Mouse (Mus musculus): ENCODE measurements around the gene Eva1c. TPM values are rescaled to one million over a fixed set of nuclear protein-coding genes. Genes with fewer than 3 reads are reported as not detected.
"Not testable (repeated sequence)": the region's sequence is repeated elsewhere in the genome, so short reads cannot be mapped to it uniquely, and the experiment has no call there.

The Eva1c gene
- total RNA-seq, 1 experiment from 2014 or later: not detected

DNA sequence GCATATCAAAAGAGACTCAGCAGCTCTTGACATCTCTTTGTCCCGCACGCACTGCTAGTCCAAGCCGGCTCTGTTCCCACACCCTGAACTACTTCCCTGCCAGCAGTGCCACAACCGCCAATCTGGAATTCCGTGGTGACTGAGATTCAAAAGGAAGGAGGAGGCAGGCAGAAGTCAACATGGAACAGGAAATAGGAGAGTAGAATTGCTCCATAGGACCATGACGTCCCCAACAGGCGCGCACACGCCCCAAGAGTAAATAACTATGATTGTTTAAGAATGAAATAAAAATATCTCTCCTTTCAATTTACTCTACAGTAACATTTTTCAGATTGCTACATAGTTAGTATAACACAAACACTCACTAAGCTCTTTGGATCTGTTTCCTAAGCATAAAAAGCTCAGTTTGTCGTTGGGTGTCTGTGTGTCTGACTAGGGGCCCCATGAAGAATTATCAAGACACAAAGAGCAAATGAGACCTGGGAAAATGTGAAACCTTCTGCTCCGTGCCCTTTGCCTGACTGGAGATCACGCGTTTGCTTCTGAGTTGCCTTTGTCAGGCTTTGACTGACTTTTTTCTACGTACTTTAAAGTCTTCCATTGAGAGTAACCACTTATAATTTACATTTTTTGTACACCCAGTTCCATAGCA, 5.3 kb upstream of the Eva1c start:
- no peak for ATAC-seq (replicated peaks in 1 of 2; ENCODE audit: insufficient read depth in 1 of 2, low FRiP score in 2 of 2, low TSS enrichment in 1 of 2, low read depth in 1 of 2, poor library complexity in 2 of 2, severe bottlenecking in 2 of 2)

DNA sequence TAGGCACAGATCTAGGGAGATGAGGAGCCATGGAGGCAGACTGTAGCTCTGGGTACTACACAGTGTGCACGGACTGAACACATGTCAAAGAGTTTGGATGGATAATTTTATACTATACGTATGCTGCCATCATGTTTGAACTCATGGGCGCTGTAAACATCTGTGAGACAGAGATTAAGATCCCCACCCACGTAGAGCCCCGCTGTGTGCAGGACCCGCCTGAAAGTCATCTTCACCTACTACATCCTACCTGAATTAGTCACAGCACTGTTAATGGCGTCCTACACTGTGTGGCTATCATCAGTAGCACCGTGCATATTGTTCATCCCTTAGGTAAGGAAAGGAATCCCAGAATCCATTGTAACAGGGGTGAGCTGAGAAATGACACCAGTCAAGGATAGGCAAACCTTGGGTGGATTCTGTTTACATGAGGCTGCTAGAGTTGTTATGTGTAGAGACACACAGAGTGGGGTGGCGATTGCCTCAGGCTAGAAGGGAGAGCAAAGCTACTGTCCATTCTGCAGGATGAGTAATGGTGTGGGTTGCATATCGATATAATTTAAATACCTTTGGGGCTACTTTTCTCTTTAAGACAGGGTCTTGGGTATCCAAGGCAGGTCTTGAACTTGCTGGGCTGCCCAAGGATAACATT, 4.1 kb upstream of the Eva1c start:
- no peak for ATAC-seq (replicated peaks in 1 of 2; ENCODE audit: insufficient read depth in 1 of 2, low FRiP score in 2 of 2, low TSS enrichment in 1 of 2, low read depth in 1 of 2, poor library complexity in 2 of 2, severe bottlenecking in 2 of 2)

DNA sequence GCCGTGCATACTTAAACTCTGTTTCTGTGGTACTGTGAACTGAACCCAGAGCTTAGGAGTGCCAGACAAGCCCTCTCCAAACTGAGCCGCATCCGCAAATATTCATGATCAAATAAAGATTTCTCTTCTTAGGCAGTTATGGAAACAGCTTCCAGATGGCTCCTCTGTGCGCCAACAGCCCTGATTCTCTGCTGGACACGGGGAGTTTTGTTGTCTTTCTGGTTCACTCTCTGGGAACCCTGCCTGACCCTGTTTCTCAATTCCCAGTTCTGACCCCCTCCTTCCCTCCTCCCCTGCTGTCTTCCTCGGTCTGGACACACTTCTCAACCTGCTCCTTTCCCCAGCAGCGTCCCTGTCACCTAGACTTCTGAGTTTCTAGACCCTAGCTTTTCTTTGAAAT, 3.5 kb upstream of the Eva1c start:
- no peak for ATAC-seq (replicated peaks in 1 of 2; ENCODE audit: insufficient read depth in 1 of 2, low FRiP score in 2 of 2, low TSS enrichment in 1 of 2, low read depth in 1 of 2, poor library complexity in 2 of 2, severe bottlenecking in 2 of 2)

DNA sequence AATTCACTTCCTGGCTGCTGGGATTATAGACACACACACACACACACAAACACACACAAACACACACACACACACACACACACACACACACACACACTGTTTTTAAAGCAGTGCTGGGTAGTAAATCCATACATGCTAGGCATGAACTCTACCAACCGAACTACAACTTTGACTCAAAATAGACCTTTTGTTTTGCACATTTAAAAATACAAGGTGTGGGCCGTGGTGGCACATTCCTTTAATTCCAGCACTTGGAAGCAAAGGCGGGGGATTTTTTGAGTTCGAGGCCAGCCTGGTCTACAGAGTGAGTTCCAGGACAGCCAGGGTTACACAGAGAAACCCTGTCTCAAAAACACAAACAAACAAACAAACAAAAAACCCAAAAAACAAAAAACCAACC, 2.5 kb upstream of the Eva1c start:
- ATAC-seq (replicated peaks in 1 of 2; ENCODE audit: insufficient read depth in 1 of 2, low FRiP score in 2 of 2, low TSS enrichment in 1 of 2, low read depth in 1 of 2, poor library complexity in 2 of 2, severe bottlenecking in 2 of 2): not testable (repeated sequence)

DNA sequence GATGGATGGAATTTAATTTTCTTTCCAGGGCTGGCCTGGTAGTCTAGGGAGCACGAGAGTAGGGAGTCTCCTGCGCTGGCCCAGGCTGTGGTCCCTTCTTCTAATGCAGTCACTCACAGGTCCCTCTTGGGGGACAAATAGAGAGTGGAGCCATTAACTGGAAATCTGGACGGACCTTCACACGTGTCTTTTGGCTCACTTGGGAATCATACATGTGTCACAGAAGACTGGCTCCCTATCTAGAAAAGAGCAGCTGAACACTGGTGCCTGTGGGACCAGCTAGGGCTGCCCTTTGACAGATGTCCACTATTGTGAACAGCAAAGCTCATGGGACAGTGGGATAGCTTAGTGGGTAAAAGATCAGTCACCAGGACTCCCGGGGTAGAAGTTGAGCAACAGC, 478 bp upstream of the Eva1c start:
- ATAC-seq (replicated peaks in 1 of 2; ENCODE audit: insufficient read depth in 1 of 2, low FRiP score in 2 of 2, low TSS enrichment in 1 of 2, low read depth in 1 of 2, poor library complexity in 2 of 2, severe bottlenecking in 2 of 2): no peak

DNA sequence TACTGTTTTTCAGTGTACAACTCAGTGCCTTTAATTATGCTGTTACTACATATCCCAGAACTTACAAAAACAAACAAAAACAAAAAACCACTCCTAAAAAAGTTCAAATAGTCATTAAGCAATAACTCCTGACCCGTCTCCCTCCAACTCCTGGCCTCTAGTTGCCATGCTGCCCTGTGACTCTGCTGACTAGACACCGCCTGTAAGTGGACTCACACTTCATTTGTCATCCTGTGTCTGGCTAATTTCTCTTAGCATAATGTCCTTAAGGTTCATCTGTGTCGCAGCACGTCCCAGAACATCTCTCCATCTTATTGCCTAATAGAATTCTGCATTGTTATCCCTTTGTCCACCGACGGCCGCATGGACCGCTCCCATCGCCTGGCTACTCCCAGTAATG, 979 bp downstream of the Eva1c start:
- ATAC-seq (replicated peaks in 1 of 2; ENCODE audit: insufficient read depth in 1 of 2, low FRiP score in 2 of 2, low TSS enrichment in 1 of 2, low read depth in 1 of 2, poor library complexity in 2 of 2, severe bottlenecking in 2 of 2): no peak

DNA sequence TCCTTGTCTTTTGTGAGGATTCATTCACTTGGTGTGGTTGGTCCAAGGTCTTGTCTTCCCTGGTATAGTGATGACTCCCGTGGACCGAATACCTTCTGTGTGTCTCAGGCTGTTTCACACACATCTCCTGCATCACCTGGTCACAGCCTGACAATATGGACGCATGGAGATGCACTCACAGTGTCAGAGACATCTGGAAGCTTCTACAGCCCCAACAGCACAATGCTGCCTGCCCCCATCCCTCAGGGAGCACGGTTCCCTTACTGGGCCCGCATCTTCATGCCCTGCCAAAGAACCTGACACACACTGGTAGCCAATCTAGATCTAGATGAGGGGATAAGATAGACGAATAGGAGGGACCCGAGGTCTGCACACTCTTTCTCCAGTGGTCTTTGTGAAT, 2.6 kb downstream of the Eva1c start:
- ATAC-seq (replicated peaks in 1 of 2; ENCODE audit: insufficient read depth in 1 of 2, low FRiP score in 2 of 2, low TSS enrichment in 1 of 2, low read depth in 1 of 2, poor library complexity in 2 of 2, severe bottlenecking in 2 of 2): no peak

DNA sequence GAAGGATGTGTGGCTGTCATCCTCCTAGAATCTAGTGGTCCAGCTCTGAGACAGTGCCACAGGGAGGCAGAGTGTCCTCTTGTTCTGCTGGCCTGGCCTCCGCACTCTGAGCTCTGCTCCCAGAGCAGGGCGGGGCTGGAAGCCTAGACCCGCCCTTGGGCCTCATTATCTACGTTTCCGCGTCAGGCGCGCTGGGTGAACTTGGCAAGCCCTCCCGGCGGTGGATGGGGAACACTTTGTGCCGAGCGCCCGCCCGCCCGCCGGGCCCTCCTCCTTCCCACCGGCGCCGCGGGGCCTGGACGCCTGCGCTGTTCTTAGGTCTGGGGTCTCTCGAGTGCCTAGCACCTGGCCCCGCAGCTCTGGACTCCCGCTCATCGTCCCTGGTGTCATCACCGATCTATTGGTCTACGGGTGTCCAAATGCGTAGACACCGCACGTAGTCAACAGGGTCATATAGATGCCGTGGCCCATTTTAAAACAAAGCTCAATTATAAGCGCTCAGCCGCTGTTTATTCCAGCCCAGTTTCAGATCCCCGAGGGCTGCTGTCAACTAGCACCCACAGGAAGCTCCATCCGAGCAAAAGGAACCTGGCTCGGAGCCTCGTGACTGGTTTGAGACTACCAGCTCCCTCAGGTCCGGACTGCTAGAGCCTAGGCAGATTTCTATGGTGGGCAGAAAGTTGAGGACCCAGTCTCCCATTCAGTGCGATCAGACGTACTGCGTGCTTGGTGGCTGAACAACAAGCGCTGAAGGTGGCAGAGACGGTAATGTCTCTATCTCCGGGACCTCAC, 3.6 kb downstream of the Eva1c start:
- peak; percentile 89 to 91 for ATAC-seq (replicated peaks in 1 of 2; ENCODE audit: insufficient read depth in 1 of 2, low FRiP score in 2 of 2, low TSS enrichment in 1 of 2, low read depth in 1 of 2, poor library complexity in 2 of 2, severe bottlenecking in 2 of 2)

DNA sequence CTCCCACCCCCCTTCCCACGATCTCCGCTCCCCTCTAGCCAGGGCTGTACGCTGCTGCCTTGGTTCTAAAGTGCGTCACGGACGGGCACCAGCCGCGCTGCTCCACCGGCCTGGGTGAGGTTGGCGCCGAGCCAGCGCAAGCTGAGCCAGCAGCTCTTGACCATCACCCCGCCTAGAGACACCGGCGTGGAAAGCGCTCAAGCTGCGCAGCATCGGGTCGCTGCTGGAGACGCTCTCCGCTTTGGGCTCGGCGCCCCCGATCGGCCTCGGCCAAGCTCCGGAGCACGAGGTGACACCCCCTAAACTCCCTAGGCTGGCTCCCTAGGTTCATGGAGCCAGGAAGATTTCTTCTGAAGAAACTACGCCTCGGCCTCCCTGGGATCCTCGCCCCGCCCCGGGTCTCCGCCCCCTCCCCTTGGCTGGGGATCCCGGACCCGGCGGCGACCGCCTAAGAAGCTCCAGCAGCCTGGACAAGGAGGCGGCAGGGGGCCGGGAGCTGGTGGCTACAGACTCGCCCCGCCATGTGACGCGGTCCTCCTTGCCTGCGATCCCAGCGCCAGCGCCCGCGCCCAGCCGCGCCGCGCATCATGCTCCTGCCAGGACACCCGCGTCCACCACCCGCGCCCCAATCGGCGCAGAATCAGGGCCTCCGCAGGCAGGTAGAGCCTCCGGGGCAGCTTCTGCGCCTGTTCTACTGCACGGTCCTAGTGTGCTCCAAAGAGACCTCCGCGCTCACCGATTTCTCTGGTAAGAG, 4.3 kb downstream of the Eva1c start:
- ATAC-seq (replicated peaks in 1 of 2; ENCODE audit: insufficient read depth in 1 of 2, low FRiP score in 2 of 2, low TSS enrichment in 1 of 2, low read depth in 1 of 2, poor library complexity in 2 of 2, severe bottlenecking in 2 of 2): peak; percentile 11 to 12; a peak in 1 of 4 replicates

DNA sequence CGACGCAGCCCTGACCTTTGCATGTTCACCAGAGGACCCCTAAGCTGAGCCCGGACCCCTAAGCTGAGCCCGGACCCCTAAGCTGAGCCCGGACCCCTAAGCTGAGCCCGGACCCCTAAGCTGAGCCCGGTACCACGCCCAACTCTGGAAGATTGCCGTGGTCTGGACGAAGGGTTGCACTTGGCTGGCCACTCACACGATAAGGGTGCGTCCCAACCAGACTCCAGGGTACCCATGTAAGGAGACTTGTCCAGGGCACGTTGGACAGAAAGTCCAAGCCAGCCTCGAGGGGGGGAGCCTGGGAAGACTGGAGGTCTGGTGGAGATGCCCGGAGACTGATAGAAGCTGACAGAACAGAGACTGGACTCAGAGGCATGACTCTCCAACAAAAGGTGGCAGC, 5.2 kb downstream of the Eva1c start:
- no peak for ATAC-seq (replicated peaks in 1 of 2; ENCODE audit: insufficient read depth in 1 of 2, low FRiP score in 2 of 2, low TSS enrichment in 1 of 2, low read depth in 1 of 2, poor library complexity in 2 of 2, severe bottlenecking in 2 of 2)

DNA sequence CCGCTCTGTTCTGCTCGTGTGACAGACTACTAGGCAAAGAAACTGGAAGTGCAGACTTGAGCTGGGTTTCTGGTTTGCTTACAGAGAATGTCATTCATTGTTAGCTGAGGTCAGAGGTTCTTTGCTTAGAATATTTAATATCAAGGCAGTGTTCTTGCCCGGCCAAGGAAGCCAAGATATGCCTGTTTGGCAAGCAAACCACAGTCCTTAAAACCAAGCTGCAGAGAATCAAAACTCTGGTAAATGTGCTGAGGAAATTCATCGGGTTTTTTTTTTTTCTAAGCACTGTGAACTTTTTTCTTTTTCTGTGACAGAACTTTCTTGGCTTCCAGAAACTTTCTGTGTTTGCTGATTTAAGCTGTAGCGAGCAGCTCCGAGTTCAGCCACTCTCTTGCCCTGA, 6.0 kb downstream of the Eva1c start:
- no peak for ATAC-seq (replicated peaks in 1 of 2; ENCODE audit: insufficient read depth in 1 of 2, low FRiP score in 2 of 2, low TSS enrichment in 1 of 2, low read depth in 1 of 2, poor library complexity in 2 of 2, severe bottlenecking in 2 of 2)

DNA sequence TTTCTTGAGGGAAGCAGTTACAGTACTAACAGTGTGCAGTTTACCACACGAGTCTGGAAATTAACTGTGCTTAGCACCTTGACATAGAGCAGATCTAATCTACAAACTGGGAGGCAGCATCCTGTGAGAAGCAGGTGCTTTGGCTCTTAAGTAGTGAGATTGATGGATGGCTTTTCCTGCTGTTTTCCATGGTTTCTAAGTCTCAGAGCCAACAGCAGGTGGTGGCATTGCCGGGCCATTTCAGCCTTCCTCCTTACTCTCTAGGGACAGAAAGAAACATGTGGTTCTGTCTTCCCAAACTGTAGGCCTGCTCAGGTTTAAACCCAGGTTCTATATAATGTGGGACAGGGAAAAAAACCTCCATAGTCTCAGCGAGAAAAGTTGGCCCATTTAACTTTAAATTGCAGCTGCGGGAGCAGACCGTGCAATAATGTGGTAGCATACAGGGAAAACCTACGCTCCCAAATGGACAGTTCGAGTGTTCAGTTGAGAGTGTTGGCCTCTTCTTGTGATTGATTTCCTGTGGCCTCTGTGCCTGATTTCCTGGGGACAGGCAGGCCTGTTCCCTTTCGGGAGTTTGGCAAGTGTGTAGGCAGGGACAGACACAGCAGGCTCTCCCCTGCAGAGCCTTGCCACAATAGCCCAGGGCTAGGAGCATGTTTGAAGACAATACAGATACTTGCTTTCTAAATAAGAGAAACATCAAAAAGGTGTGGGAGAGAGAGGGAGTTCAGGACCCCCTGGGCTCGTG, 6.7 kb downstream of the Eva1c start:
- ATAC-seq (replicated peaks in 1 of 2; ENCODE audit: insufficient read depth in 1 of 2, low FRiP score in 2 of 2, low TSS enrichment in 1 of 2, low read depth in 1 of 2, poor library complexity in 2 of 2, severe bottlenecking in 2 of 2): no peak

DNA sequence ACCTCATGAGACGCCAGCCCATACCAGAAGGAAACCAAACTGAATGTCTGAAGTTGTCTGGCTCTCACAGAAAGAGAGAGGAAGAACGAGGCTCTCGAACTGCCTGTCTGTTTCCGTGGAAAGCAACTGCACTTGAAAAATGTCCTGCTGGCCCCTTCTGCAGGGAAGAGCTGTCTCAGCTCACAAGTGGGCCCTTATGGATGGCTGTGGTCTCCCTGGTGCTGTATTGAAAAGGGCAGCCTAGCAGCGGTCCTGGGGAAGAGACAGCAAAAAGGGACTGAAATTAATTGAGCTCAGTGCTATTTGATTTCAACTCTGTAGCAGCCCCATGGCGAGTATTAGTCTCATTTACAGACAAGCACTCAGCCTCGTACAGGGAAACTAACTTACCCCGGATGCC, 10.9 kb downstream of the Eva1c start:
- ATAC-seq (replicated peaks in 1 of 2; ENCODE audit: insufficient read depth in 1 of 2, low FRiP score in 2 of 2, low TSS enrichment in 1 of 2, low read depth in 1 of 2, poor library complexity in 2 of 2, severe bottlenecking in 2 of 2): no peak

DNA sequence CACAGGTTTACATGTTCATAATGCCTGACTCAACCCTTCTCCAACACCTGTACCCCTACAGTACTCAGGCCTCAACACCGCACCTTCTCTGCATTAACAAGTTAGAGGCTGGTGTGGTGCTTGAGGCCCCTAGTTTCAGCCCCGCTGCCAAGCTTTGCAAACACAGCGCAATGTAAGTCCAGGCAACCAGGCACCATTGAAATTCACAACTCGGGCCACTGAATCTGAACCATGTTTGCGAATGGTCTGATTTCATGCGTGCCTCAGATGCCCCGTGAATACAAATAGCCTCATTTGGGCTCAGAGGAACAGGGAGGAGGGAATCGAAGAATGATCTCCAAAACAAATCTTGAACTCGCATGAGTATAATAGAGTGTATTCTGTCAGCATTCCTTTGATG, 15.6 kb downstream of the Eva1c start:
- no peak for ATAC-seq (replicated peaks in 1 of 2; ENCODE audit: insufficient read depth in 1 of 2, low FRiP score in 2 of 2, low TSS enrichment in 1 of 2, low read depth in 1 of 2, poor library complexity in 2 of 2, severe bottlenecking in 2 of 2)

DNA sequence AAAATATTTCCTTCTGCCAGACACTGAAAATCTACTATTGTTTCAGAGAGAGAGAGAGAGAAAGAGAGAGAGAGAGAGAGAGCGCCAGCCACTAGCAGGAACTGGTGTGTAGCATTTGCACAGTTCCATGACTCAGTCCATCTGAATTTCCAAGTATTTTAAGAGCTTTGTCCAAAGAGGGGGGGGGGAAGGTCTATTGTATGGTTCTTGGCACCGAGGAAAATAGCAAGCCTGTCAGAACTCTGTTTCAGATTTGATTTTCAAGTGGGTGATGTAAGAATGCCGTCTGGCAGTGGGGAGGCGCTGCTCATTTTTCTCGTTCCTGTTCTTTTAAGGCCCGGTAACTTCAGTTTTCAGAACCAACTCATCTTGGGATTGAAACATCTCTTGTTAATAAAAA, 18.5 kb downstream of the Eva1c start:
- no peak for ATAC-seq (replicated peaks in 1 of 2; ENCODE audit: insufficient read depth in 1 of 2, low FRiP score in 2 of 2, low TSS enrichment in 1 of 2, low read depth in 1 of 2, poor library complexity in 2 of 2, severe bottlenecking in 2 of 2)

DNA sequence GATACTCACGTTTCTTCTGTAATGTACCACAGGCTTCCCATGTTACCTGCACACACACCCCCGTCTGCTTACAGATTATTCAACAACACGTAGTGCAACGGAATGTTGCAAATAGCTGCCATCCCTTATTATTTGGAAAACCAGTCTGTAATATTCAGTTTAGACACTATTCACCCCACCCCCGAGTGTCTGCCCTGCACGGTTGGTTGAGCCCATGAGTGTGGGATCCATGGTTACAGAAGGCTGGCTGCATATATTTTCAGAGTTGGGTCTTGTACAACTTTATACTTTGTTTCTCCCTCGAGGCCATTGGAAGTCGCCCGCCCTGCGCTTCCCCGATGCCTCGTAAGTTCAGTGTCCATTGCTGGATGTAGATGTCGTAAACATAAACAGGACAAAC, 19.1 kb downstream of the Eva1c start:
- ATAC-seq (replicated peaks in 1 of 2; ENCODE audit: insufficient read depth in 1 of 2, low FRiP score in 2 of 2, low TSS enrichment in 1 of 2, low read depth in 1 of 2, poor library complexity in 2 of 2, severe bottlenecking in 2 of 2): no peak

DNA sequence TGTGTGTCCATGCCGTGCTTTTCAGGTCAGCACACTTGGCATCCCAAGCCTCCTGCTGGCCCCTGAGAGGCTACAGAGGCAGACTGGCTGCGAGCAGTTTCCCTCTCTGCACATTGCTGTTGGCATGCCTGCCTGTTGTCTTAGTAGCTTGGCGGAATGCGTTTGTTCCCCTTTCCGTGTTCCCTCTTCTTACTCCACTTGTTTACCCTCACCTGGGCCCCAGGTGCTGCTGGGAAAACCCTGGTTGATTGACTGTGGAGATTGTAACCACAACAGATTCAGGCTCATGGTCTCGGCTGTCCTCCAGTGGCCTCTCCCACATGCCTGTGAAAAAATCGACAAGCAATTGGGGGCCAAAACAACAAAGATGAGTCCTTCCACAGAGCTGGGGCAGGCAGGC, 22.2 kb downstream of the Eva1c start:
- ATAC-seq (replicated peaks in 1 of 2; ENCODE audit: insufficient read depth in 1 of 2, low FRiP score in 2 of 2, low TSS enrichment in 1 of 2, low read depth in 1 of 2, poor library complexity in 2 of 2, severe bottlenecking in 2 of 2): no peak

Data from hematopoietic stem cell, adult 5-6 weeks (primary cell).